Mouse (Mus musculus): ENCODE results near the gene Pi4k2a.

DNA sequence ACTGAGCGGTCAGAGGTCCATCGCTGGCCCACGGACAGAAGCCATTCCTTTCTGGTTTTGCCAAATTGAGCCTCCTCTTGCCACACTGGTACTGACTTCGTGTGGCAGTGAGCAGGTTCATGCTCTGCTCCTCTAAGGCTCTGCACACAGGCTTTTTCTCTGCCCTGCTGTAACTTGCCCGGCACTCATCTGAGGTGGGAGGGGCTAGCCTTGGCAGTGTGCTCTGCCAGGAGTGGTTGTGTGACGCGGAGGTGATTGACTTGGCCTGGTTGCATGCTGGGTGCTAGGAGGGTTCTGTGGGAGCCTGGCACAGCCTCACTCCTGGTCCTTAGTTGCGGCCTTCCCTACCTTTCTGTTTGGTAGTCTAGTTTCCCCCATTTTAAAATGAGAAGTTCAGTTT is 30.2 kb downstream of the Pi4k2a start:
- TF ChIP-seq CTCF (IDR thresholded peaks at IDR 0.05; ENCODE audit: low read depth, low read length) = no peak
- no peak for TF ChIP-seq POLR2A (IDR thresholded peaks at IDR 0.05; ENCODE audit: borderline replicate concordance, low read depth, low read length)

All from bone marrow macrophage, adult 2 months (primary cell).